In genomic region chr4:97689456-97690383, GRCm38 (mm10) we compare ENCODE assay signal across 8 mouse cellular contexts.
DNase-seq lines count a peak whose midpoint lies in the region; ATAC-seq lines count a peak whose summit lies in the region.

No protein-coding gene starts in this region.

- peak; percentile 32 to 76 for DNase-seq in adrenal gland, adult (ENCODE audit: inconsistent age in 2 of 2, low spot score in 1 of 2)
- DNase-seq in adrenal gland, adult 18-20 months (ENCODE audit: low spot score in 2 of 2): no peak
- DNase-seq in gastrocnemius, adult 8-10 months (ENCODE audit: low spot score in 2 of 2): peak; percentile 39 to 70
- no peak for DNase-seq in cerebellum, adult 8-10 months
- DNase-seq in right cerebral cortex, adult 18-20 months: no peak

- 43% methylated on average over 8 of the region's 8 CpGs for WGBS in intestine, embryonic 16.5 days
- 33% methylated on average over 8 of the region's 8 CpGs for WGBS in lung, embryonic 15.5 days
- 65% methylated on average over 8 of the region's 8 CpGs for WGBS in forebrain, embryonic 15.5 days

- H3K27me3 ChIP-seq in intestine, embryonic 16.5 days (replicated peaks; ENCODE audit: control insufficient read depth, insufficient read depth, low read length): no peaks in the 10 kb centered on the region
- no peaks in the 10 kb centered on the region for H3K27me3 ChIP-seq in lung, embryonic 15.5 days
- H3K27me3 ChIP-seq in forebrain, embryonic 15.5 days: no peaks in the 10 kb centered on the region

- H3K36me3 ChIP-seq in intestine, embryonic 16.5 days (ENCODE audit: control insufficient read depth, insufficient read depth, low read length): no peaks in the 10 kb centered on the region
- H3K36me3 ChIP-seq in lung, embryonic 15.5 days: no peaks in the 10 kb centered on the region
- no peaks in the 10 kb centered on the region for H3K36me3 ChIP-seq in forebrain, embryonic 15.5 days

- H3K9me3 ChIP-seq in intestine, embryonic 16.5 days (ENCODE audit: control insufficient read depth, low read length): no peaks in the 10 kb centered on the region
- H3K9me3 ChIP-seq in lung, embryonic 15.5 days: no peaks in the 10 kb centered on the region
- no peaks in the 10 kb centered on the region for H3K9me3 ChIP-seq in forebrain, embryonic 15.5 days

- no peak overlapping the region for H3K4me2 ChIP-seq in intestine, embryonic 16.5 days (ENCODE audit: low read depth, low read length)
- no peak overlapping the region for H3K4me2 ChIP-seq in lung, embryonic 15.5 days
- no peak overlapping the region for H3K4me2 ChIP-seq in forebrain, embryonic 15.5 days (replicated peaks)

- ATAC-seq in intestine, embryonic 16.5 days: peak; percentile 62
- ATAC-seq in lung, embryonic 15.5 days (ENCODE audit: borderline replicate concordance, extremely low read depth, low FRiP score, low TSS enrichment): peak; percentile 93
- no peak for ATAC-seq in forebrain, embryonic 15.5 days (replicated peaks)

- peaks cover 10% of the 10 kb centered on the region for H3K4me1 ChIP-seq in intestine, embryonic 16.5 days (ENCODE audit: control insufficient read depth, insufficient read depth, low read length)
- H3K4me1 ChIP-seq in lung, embryonic 15.5 days: peaks cover 17% of the 10 kb centered on the region
- H3K4me1 ChIP-seq in forebrain, embryonic 15.5 days: no peaks in the 10 kb centered on the region

- H3K9ac ChIP-seq in intestine, embryonic 16.5 days (ENCODE audit: low read depth, low read length): no peak overlapping the region
- no peak overlapping the region for H3K9ac ChIP-seq in lung, embryonic 15.5 days
- H3K9ac ChIP-seq in forebrain, embryonic 15.5 days (replicated peaks): no peak overlapping the region

- no peak overlapping the region for H3K4me3 ChIP-seq in intestine, embryonic 16.5 days (ENCODE audit: low read length)
- H3K4me3 ChIP-seq in lung, embryonic 15.5 days: no peak overlapping the region
- no peak overlapping the region for H3K4me3 ChIP-seq in forebrain, embryonic 15.5 days

- no peak overlapping the region for H3K27ac ChIP-seq in intestine, embryonic 16.5 days (ENCODE audit: low read length)
- peak overlapping the region; percentile 60 for H3K27ac ChIP-seq in lung, embryonic 15.5 days
- H3K27ac ChIP-seq in forebrain, embryonic 15.5 days (replicated peaks): no peak overlapping the region

Comparison
In these comparisons a context has a peak if more than half of its experiments do, and no peak if none do; other contexts are left out.
1. DNase-seq: peak in adrenal gland, adult (2 of 2) and gastrocnemius, adult 8-10 months (2 of 2); none in adrenal gland, adult 18-20 months (0 of 2), cerebellum, adult 8-10 months (single experiment) and right cerebral cortex, adult 18-20 months (single experiment).